Mouse (Mus musculus) olfactory bulb, adult 2 months (tissue): ENCODE results near the gene Aplp2.

Experiments
- CTCF ChIP-seq: fragments of 200-500 bp; IDR thresholded peaks from 2 replicates; pipeline ENCODE4 v1.5.1; 2012; ENCODE audit warnings: low read depth, mild to moderate bottlenecking, low read length, moderate library complexity; ENCODE audit not compliant: insufficient read depth
- POLR2A ChIP-seq: fragments of 200-500 bp; IDR thresholded peaks from 2 replicates; pipeline ENCODE4 v1.6.1; 2012; ENCODE audit warnings: mild to moderate bottlenecking, low read depth, low read length, moderate library complexity; ENCODE audit not compliant: insufficient read depth

- no peak for TF ChIP-seq CTCF
- TF ChIP-seq POLR2A, result no peak
These were observed 44.3 kb downstream of the Aplp2 start for GRCm38 (mm10) chr9:31167305-31167704.
